Mouse (Mus musculus) thymus, postnatal 25 days (tissue): ENCODE measurements around the gene Vgll4.

Experiments used
- DNase-seq: peaks from one replicate; pipeline ENCODE4 v3.0.0; 2022

Gene Vgll4

GRCm38 (mm10) chr6:114866078-114866477 is 103.7 kb downstream of the Vgll4 start:
- no peak for DNase-seq

GRCm38 (mm10) chr6:114864421-114864820 is 105.4 kb downstream of the Vgll4 start:
- DNase-seq, result no peak

- no peak for DNase-seq
Observed at GRCm38 (mm10) chr6:114863501-114863900, 106.3 kb downstream of the Vgll4 start.

- DNase-seq, result no peak
Observed at GRCm38 (mm10) chr6:114862046-114862445, 107.7 kb downstream of the Vgll4 start.

GRCm38 (mm10) chr6:114861591-114861990 is 108.2 kb downstream of the Vgll4 start:
- no peak for DNase-seq

GRCm38 (mm10) chr6:114860677-114861568 is 108.9 kb downstream of the Vgll4 start:
- DNase-seq, result no peak

GRCm38 (mm10) chr6:114858722-114859053 is 111.1 kb downstream of the Vgll4 start:
- no peak for DNase-seq

GRCm38 (mm10) chr6:114857996-114858721 is 111.6 kb downstream of the Vgll4 start:
- DNase-seq, result no peak

GRCm38 (mm10) chr6:114856501-114856900 is 113.3 kb downstream of the Vgll4 start:
- DNase-seq, result no peak

GRCm38 (mm10) chr6:114855644-114856043 is 114.2 kb downstream of the Vgll4 start:
- DNase-seq, result no peak

GRCm38 (mm10) chr6:114854368-114854767 is 115.4 kb downstream of the Vgll4 start:
- DNase-seq, result no peak

GRCm38 (mm10) chr6:114852739-114853138 is 117.1 kb downstream of the Vgll4 start:
- DNase-seq, result no peak

- no peak for DNase-seq
Observed at GRCm38 (mm10) chr6:114851688-114852087, 118.1 kb downstream of the Vgll4 start.

GRCm38 (mm10) chr6:114849787-114850186 is 120.0 kb downstream of the Vgll4 start:
- no peak for DNase-seq

GRCm38 (mm10) chr6:114848761-114849160 is 121.0 kb downstream of the Vgll4 start:
- DNase-seq, result no peak

GRCm38 (mm10) chr6:114847582-114848174 is 122.1 kb downstream of the Vgll4 start:
- DNase-seq, result no peak

- DNase-seq, result no peak
Observed at GRCm38 (mm10) chr6:114846153-114846772, 123.5 kb downstream of the Vgll4 start.

GRCm38 (mm10) chr6:114842863-114843262 is 126.9 kb downstream of the Vgll4 start:
- DNase-seq, result no peak

GRCm38 (mm10) chr6:114842131-114842530 is 127.7 kb downstream of the Vgll4 start:
- no peak for DNase-seq

- DNase-seq, result no peak
Observed at GRCm38 (mm10) chr6:114840012-114840411, 129.8 kb downstream of the Vgll4 start.

GRCm38 (mm10) chr6:114838872-114839271 is 130.9 kb downstream of the Vgll4 start:
- DNase-seq, result no peak

- DNase-seq, result no peak
Observed at GRCm38 (mm10) chr6:114836433-114836832, 133.4 kb downstream of the Vgll4 start.

- DNase-seq, result no peak
Observed at GRCm38 (mm10) chr6:114835752-114836151, 134.0 kb downstream of the Vgll4 start.
